Mouse (Mus musculus) neural tube, postnatal 0 days (tissue): ENCODE measurements around the gene Kctd17. TPM values are rescaled to one million over a fixed set of nuclear protein-coding genes. Genes with fewer than 3 reads are reported as not detected.

ENCODE experiments used
- polyA plus RNA-seq: library from polyadenylated mRNA; unstranded; fragments of >200 nt; fragmentation: Nextera tagmentation; extraction: Ambion mirVana; gene quantifications from 2 replicates; pipeline ENCODE4 v1.2.1, GENCODE M21; 2015

Gene Kctd17
- 141 and 183 TPM in 2 replicates for polyA plus RNA-seq

DNA sequence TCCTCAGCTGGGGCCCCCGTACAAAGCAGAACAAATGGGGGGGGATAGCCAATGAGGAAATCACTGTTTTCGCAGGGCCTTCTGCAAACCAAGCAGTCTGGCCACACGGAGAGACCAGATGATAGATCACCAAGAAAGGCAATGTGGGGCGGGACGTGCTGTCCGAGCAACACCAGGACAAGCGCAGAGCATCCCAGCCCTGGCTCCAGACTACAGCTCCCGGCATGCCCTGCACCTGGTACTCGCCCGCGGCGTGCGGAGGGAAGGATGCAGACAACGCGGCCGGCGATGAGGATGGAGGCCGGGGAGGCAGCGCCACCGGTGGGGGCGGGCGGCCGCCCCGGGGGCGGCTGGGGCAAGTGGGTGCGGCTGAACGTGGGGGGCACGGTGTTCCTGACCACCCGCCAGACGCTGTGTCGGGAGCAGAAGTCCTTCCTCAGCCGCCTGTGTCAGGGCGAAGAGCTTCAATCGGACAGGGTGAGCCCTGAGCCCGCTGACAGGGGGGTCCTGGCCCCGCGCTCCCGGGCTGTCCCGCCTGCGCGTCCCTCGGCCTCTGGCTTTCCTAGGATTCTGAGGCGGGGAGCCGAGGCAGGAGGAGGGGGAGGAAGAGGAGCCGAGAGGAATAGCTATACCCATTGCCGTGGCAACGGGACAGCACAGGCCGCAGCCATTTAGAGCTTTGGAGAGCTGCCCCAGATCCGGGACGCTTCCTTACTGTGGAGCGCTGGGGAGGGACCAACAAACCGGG is at the start of gene Kctd17:
Gene Kctd17 (plus strand): TSS at position 174 of the 748 bp plus-strand sequence.

DNA sequence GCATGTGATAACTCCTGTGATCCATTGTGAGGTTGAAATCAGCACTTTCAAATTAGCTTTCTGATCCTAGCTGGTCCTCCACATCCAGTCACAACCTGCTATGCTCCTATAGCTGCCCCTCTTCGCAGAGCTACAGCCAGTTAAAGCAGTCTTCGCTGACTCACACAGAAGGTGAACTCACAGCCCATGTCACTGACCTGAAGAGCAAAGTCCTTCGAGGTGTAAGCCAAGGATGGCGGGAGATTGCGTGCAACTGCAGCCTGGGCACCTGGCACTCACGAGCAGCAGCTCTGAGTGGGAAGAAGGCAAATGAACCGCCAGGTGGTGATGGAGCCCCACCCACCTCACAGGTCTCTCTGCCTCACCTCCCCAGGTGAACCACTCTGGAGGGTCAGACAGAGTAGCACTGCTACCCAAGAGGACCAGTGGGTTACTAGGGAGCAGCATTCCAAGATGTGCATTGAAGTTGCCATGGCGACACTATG is 32.8 kb upstream of the Kctd17 start, which contains the start of gene Tex33:
Gene Tex33 (minus strand): TSS at position 435 of the 485 bp plus-strand sequence.

DNA sequence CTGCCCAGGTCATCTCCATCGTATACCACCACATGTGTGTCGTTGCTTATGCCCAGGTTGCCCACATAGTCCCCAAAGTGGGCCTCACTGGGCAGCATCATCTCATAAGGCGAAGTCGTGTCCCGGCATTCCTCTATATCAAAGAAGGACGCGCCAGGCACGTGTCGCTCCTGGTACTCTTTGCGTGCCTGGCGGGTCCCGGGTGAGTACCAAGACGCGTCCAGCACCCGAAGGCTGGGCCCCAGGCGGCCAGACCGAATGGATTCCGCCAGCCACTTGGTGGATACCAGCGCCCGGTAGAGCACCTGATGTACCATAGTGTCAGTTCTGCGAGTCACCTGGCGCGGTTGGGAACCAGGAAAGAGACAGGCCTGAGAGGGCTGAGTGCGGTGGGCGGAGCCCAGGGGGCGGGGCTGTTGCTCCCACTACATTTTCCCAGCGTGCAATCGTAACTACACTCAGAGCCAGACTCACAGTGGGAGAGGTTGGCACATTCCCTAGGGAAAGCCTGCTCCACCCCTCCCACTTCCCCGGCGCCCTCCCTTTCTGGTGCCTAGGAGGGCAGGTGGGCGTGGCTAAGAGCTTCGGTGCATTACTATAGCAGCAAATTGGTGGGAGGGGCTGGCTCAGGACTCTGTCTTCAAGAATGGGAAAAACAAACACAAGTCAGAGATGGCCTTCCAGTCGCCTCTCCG is 22.7 kb upstream of the Kctd17 start, which contains the start of gene Tst:
Gene Tst (minus strand): TSS at position 391 of the 695 bp plus-strand sequence.

DNA sequence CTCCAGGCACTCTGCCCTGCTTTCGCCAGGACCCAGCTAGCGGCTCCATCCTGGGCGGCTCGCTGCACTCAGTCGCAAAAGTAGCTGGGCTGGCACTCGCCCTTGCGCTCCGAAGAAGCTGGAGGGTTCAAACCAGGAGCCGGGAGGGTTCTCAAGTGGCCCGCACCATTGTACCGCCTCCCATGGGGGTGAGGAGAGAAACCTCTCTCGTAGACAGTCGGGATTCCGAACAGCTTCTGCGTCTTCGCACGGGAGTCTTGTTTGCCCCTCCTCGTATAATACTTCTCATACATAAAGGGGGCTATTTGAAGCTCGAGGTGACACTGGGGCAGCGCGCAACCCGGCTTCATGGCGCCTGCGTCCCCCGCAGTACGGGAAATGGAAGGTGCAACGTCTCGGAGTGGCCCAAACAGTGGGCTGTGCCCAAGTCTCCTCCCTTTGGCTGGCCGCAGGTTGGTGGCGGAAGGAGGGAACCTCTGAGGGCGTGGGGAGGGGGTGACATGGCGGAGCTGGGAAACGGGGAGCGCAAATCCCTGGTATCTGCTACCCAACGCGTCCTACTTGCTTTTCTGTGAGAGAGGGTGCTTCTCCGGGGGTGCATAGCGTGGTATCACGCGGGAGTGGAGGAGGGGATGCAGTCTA is 21.9 kb upstream of the Kctd17 start, which contains the start of gene Mpst:
Gene Mpst (plus strand): TSS at position 124 of the 642 bp plus-strand sequence.

DNA sequence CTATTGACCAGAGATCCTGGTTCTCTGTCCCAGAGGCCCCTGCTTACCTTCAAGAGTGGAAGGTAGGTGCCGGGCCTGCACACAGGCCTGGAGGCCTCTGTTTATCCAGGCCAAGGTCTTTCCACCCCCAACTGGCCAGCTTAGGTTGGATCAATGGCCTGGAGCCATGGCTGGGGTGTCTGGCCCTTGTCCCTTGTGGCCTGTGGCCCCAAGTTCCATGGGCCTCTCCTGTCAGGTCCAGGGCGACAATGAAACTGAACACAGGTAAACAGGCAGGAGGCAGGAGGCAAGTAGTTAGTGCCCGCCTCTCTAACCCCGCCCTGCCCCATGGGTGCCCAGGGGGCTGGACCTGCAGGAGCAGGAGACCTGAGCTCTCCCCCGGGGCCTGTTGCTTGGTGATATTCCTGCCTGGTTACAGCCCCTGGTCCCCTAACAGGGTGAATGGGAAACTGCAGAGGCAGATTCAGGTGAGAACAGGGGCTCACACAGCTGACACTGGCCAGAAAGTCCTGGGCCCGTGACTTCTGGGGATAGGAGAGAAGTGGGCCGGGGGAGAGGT is 40.1 kb downstream of the Kctd17 start, which contains the start of gene Tmprss6:
Gene Tmprss6 (minus strand): TSS at position 256 of the 559 bp plus-strand sequence.

Other genes starting within 250 kb of the Kctd17 start
- gene Pvalb, start 222.2 kb upstream of the Kctd17 start, polyA plus RNA-seq, result 3.6 and 8.3 TPM in 2 replicates
- 1.8 and 2.5 TPM in 2 replicates for gene Ncf4, start 183.8 kb upstream of the Kctd17 start, polyA plus RNA-seq
- 0.13 and 0.24 TPM in 2 replicates for gene Csf2rb2, start 122.8 kb upstream of the Kctd17 start, polyA plus RNA-seq
- gene Csf2rb, start 102.8 kb upstream of the Kctd17 start, polyA plus RNA-seq, result 0.58 and 0.85 TPM in 2 replicates
- gene Tex33, start 32.7 kb upstream of the Kctd17 start, polyA plus RNA-seq, result 0.28 TPM in 1 of 2 replicates, not detected in the other
- 57.6 and 60.3 TPM in 2 replicates for gene Tst, start 22.7 kb upstream of the Kctd17 start, polyA plus RNA-seq
- 3.2 and 3.9 TPM in 2 replicates for gene Mpst, start 22.1 kb upstream of the Kctd17 start, polyA plus RNA-seq
- 0.36 and 0.95 TPM in 2 replicates for gene Tmprss6, start 40.1 kb downstream of the Kctd17 start, polyA plus RNA-seq
- 0.14 and 0.46 TPM in 2 replicates for gene Il2rb, start 66.7 kb downstream of the Kctd17 start, polyA plus RNA-seq
- gene C1qtnf6, start 102.9 kb downstream of the Kctd17 start, polyA plus RNA-seq, result 10.6 and 11.2 TPM in 2 replicates
- 0.53 and 0.59 TPM in 2 replicates for gene Sstr3, start 116.1 kb downstream of the Kctd17 start, polyA plus RNA-seq
- 8.4 and 12.3 TPM in 2 replicates for gene Rac2, start 144.2 kb downstream of the Kctd17 start, polyA plus RNA-seq
- 9.4 and 9.8 TPM in 2 replicates for gene Cyth4, start 168.5 kb downstream of the Kctd17 start, polyA plus RNA-seq